Mouse (Mus musculus) layer of hippocampus, adult 2 months (tissue): ENCODE measurements at regions not wholly inside any gene's neighbourhood (a gene's known extent, or its start where the extent isn't known, plus 50 kb on each side); places are given as distances from the start of the nearest gene placed in this dataset.
A peak's percentile ranks its signal among the peaks of the same experiment; 100 is the strongest.

Experiments used
- DNase-seq, 2 experiments: peaks; one replicate each; pipeline ENCODE4 v3.0.0; 2022; ENCODE audit warnings: low spot score in 2 of 2
- H3K27ac ChIP-seq: fragments of 200-600 bp; 2 replicates; pipeline ENCODE4 v1.8.1; 2022
- H3K4me3 ChIP-seq: fragments of 200-600 bp; 2 replicates; pipeline ENCODE4 v1.8.1; 2022; ENCODE audit warnings: mild to moderate bottlenecking
- CTCF ChIP-seq: fragments of 200-600 bp; conservative IDR thresholded peaks from 2 replicates; pipeline ENCODE4 v1.8.1; 2022; ENCODE audit warnings: antibody characterized with exemption, mild to moderate bottlenecking, moderate library complexity

GRCm38 (mm10) chr1:119189461-119190066, 136.1 kb upstream of the Gli2 start:
- TF ChIP-seq CTCF, result no peak
- peak; percentile 71 to 86 for DNase-seq
- peak overlapping the region; percentile 23; the same call in 1 of the 2 replicates for H3K27ac ChIP-seq
- H3K4me3 ChIP-seq, result peak overlapping the region; percentile 25

DNA sequence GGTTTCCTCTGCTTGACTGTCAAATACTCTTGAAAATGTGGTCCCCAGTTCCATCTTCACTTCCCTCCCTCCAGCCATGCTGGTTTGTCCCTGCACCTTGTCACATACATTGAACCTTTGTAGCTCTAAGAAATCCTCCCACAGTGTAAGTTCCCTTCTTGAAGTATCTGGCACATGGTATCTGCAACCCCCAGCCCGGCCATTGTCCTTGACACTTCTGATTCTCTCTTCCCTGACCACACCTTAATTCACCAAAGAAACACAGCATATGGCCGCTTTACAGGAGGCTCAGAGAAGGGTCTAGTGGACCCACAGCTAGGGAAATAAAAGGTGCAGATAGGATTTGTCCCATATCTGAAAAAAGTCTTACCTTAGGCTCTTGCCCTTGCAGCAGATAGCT, 133.9 kb upstream of the Gli2 start:
- Histone ChIP-seq H3K4me3 (no peak overlapping the region), H3K27ac (no peak overlapping the region)
- no peak for DNase-seq
- no peak for TF ChIP-seq CTCF

DNA sequence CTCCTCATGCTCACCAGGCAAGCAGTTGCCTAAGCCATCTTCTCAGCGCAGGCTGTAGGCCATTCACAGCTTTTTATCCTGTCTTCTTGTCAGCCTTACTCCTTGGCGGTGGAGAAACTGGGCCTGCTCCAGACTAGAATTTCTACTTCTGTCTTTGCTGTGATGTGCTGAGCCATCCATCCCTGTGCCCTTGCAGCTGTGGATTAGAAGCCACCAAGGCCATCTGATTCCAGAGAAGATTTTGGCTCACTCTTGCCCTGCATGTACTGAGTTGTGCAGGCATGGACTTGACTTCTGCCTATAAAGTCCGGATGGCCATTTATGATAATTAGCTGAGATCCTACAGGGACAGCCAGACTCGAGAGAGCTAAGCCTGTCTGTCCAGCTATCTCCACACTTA, 133.4 kb upstream of the Gli2 start:
- Histone ChIP-seq H3K4me3 (no peak overlapping the region), H3K27ac (no peak overlapping the region)
- DNase-seq, result no peak
- TF ChIP-seq CTCF, result no peak

GRCm38 (mm10) chr1:119183558-119184270, 130.3 kb upstream of the Gli2 start:
- no peak overlapping the region for H3K27ac ChIP-seq
- DNase-seq, result no peak
- no peak overlapping the region for H3K4me3 ChIP-seq
- no peak for TF ChIP-seq CTCF

DNA sequence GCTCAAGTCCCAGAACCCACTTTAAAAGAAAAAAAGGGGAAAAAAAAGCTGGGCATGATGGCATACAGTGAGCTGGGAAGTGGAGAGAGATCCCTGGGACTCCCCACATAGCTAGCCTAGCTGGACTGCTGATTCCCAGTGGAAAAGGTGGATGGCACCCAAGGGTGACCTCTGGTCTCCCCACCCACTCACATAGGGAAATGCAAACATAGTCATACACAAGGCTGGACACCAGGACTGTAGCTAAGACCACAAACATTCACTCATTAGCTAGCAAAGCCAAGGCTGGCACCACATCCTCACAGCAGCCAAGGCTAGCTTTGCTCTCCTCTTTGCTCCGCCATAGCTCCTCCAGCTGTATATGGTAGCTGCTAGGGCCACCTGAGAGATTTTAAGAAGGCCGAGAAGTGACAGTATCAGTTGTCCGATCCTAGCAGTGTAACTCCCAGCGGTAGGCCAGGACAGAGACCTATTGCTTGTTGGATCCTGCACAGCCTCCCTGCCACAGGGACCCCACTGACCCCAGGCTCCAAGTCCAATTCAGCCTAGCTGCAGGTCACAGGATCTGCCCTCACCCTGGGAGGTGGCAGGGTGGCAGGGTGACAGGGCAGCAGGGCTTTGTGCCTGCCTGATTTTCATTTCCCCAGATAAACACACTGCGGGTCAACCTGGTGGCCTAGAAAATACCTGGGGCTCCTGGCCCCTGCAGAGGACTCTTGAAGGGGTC, 119.8 kb upstream of the Gli2 start:
- Histone ChIP-seq H3K27ac (no peak overlapping the region), H3K4me3 (no peak overlapping the region)
- no peak for TF ChIP-seq CTCF
- no peak for DNase-seq

- TF ChIP-seq CTCF, result no peak
- Histone ChIP-seq H3K4me3 (no peak overlapping the region), H3K27ac (no peak overlapping the region)
- no peak for DNase-seq
Measured at GRCm38 (mm10) chr1:119167443-119167842, 114.0 kb upstream of the Gli2 start.

DNA sequence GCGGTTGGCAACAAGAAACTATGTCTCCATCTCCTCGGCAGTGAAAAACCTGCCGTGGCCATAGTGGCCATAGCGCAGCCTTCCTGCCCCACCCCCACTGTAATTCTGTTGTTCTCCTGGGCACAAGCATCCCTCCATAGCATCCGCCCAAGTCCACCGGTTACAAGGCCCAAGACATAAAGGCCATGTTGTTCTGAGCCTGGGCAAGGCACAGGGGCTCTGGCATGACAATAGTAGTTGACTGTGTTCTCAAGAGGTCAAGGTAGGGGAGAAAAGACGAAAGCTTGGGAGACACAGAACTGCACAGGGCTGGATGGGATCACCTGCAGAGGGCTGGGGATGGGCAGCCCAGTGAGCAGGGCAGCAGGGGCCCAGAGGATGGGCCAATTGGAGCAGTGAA, 112.9 kb upstream of the Gli2 start:
- DNase-seq, result no peak
- TF ChIP-seq CTCF, result no peak
- H3K27ac ChIP-seq, result no peak overlapping the region
- no peak overlapping the region for H3K4me3 ChIP-seq

GRCm38 (mm10) chr1:119164811-119165210, 111.4 kb upstream of the Gli2 start:
- Histone ChIP-seq H3K27ac (no peak overlapping the region), H3K4me3 (no peak overlapping the region)
- TF ChIP-seq CTCF, result no peak
- DNase-seq, result no peak

DNA sequence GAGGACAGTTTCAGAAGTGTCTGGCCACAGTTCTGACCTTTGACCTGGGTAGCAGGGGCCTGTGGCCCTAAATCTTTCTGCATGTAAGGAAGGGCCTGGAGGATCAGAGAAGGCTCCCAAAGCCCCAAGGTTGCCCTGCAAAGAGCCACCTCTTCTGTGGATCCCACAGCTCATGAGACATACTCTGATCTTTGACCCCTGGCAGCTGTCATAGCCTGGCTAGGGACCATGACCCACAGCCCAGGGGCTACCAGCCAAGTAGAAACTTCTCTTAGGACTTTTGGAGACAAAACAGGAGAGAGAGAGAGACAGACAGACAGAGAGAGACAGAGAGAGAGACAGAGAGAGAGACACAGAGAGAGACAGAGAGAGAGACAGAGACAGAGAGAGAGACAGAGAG, 110.4 kb upstream of the Gli2 start:
- Histone ChIP-seq H3K4me3 (no peak overlapping the region), H3K27ac (no peak overlapping the region)
- DNase-seq, result no peak
- TF ChIP-seq CTCF, result no peak

- H3K4me3 ChIP-seq, result no peak overlapping the region
- no peak for TF ChIP-seq CTCF
- no peak for DNase-seq
- no peak overlapping the region for H3K27ac ChIP-seq
Measured at GRCm38 (mm10) chr1:119163114-119163740, 109.8 kb upstream of the Gli2 start.

DNA sequence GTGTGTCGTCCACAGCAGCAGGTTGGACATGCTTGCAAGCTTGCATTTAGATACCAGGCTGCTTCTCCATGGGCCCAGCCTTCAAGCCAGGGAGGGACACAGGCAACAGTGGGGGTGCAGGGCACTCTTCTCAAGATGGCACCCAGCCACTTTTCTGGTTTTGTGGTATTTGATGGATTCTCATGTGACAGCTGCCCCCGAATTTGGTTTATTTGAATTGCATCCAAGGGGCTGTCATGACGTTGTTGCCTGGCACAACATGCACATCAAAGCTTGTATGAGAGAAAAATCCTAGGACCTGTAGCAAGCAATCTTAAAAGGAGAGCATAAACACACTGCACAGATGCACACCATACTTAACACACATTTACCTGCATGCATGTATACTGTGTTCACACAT, 108.3 kb upstream of the Gli2 start:
- Histone ChIP-seq H3K4me3 (no peak overlapping the region), H3K27ac (no peak overlapping the region)
- DNase-seq, result no peak
- no peak for TF ChIP-seq CTCF

GRCm38 (mm10) chr1:119160354-119160753, 106.9 kb upstream of the Gli2 start:
- peak; percentile 59 for TF ChIP-seq CTCF
- no peak overlapping the region for H3K4me3 ChIP-seq
- no peak for DNase-seq
- H3K27ac ChIP-seq, result no peak overlapping the region

GRCm38 (mm10) chr1:119157171-119157700, 103.8 kb upstream of the Gli2 start:
- TF ChIP-seq CTCF, result no peak
- no peak for DNase-seq
- Histone ChIP-seq H3K4me3 (no peak overlapping the region), H3K27ac (no peak overlapping the region)
